Mouse (Mus musculus) ES-E14 (cell line): ENCODE data around the gene Dlgap4. TPM values are rescaled to one million over a fixed set of nuclear protein-coding genes. Genes with fewer than 3 reads are reported as not detected.
A peak's percentile ranks its signal among the peaks of the same experiment; 100 is the strongest.

ENCODE experiments used
- DNase-seq: peaks from one replicate; pipeline ENCODE4 v3.0.0-alpha.2; 2013; ENCODE audit warnings: low read depth, low spot score
- H3K27ac ChIP-seq: 2 replicates; pipeline ENCODE4 v1.5.1; 2012; ENCODE audit warnings: low read depth, mild to moderate bottlenecking, low read length, moderate library complexity, mixed read lengths; ENCODE audit not compliant: poor library complexity, insufficient read depth, severe bottlenecking
- H3K36me3 ChIP-seq: 2 replicates; pipeline ENCODE4 v1.6.1; 2012; ENCODE audit warnings: mild to moderate bottlenecking, low read length, moderate library complexity, mixed read lengths; ENCODE audit not compliant: control insufficient read depth, poor library complexity, insufficient read depth, severe bottlenecking
- H3K4me1 ChIP-seq, 2 experiments: fragments of 150-350 bp in 1 of 2; sonication (generic) in 1 of 2; 2 replicates each; pipeline ENCODE4 v1.6.1; 2012; ENCODE audit warnings: low read length in 2 of 2, mild to moderate bottlenecking in 1 of 2, mixed read lengths in 1 of 2; ENCODE audit not compliant: control insufficient read depth in 2 of 2, insufficient read depth in 2 of 2, poor library complexity in 1 of 2
- H3K4me3 ChIP-seq, 2 experiments: fragments of 150-350 bp in 1 of 2; sonication (generic) in 1 of 2; 2 replicates each; pipeline ENCODE4 v1.5.1; 2012; ENCODE audit warnings: low read length in 2 of 2, low read depth in 1 of 2, mild to moderate bottlenecking in 1 of 2, mixed read lengths in 1 of 2; ENCODE audit not compliant: insufficient read depth in 1 of 2, poor library complexity in 1 of 2, severe bottlenecking in 1 of 2
- H3K9ac ChIP-seq: 2 replicates; pipeline ENCODE4 v1.6.1; 2012; ENCODE audit warnings: low read depth, mild to moderate bottlenecking, low read length, mixed read lengths; ENCODE audit not compliant: poor library complexity, insufficient read depth, severe bottlenecking
- H3K9me3 ChIP-seq: fragments of 150-350 bp; sonication (generic); 2 replicates; pipeline ENCODE4 v1.6.1; 2012; ENCODE audit warnings: low read depth, mild to moderate bottlenecking, low read length; ENCODE audit not compliant: control insufficient read depth, insufficient read depth
- CHD2 ChIP-seq: IDR thresholded peaks from 2 replicates; pipeline ENCODE4 v1.6.1; 2014; ENCODE audit warnings: mild to moderate bottlenecking, low read depth, low read length, inconsistent platforms
- HCFC1 ChIP-seq: IDR thresholded peaks from 2 replicates; pipeline ENCODE4 v1.6.1; 2012; ENCODE audit warnings: low read length, inconsistent platforms, borderline replicate concordance; ENCODE audit not compliant: insufficient read depth
- MAFK ChIP-seq: IDR thresholded peaks from 2 replicates; pipeline ENCODE4 v1.6.1; 2014; ENCODE audit warnings: mild to moderate bottlenecking, low read depth, low read length, inconsistent platforms; ENCODE audit not compliant: insufficient read depth
- ZC3H11A ChIP-seq: IDR thresholded peaks from 2 replicates; pipeline ENCODE4 v1.6.1; 2012; ENCODE audit warnings: low read depth, mild to moderate bottlenecking, inconsistent platforms, low read length, borderline replicate concordance
- ZNF384 ChIP-seq: IDR thresholded peaks from 2 replicates; pipeline ENCODE4 v1.6.1; 2012; ENCODE audit warnings: low read depth, low read length, inconsistent platforms
- in situ Hi-C, 2 experiments: fragments of 600-800 bp; cut with MboI; formaldehyde crosslinking; loops; one replicate each; pipeline ENCODE4 v1.15.1; 2025; ENCODE audit warnings: low sequenced_read_pairs in 2 of 2, inconsistent platforms in 1 of 2; ENCODE audit not compliant: unreplicated experiment in 2 of 2
- total RNA-seq: library from RNA; depleted of rRNA; stranded (reverse); fragments of 300-350 nt; gene quantifications from 2 replicates; pipeline ENCODE4 v1.2.3, GENCODE M21; 2012

Dlgap4 gene
- total RNA-seq, 1 experiment, result 28.8 TPM

DNA sequence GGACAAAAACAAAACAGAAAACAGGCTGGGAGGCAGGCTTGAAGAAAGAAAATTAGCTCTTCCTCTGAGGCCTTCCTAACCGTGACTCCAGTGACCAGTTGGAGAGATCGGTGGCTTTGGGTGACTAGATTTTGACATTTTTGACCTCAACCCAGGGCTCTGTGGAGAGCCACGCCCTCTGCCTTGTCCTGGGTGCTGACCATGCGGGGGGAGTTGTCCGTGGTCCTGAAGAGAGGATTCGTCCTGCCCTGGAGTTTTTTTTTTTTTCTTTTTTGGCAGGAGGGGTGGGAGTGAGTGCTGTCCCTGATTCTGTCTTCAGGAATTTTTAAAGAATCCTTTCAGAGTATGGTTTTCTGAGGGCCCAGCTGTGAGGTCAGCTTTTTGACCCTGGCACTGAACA lies 63.4 kb downstream of the Dlgap4 start:
- Histone ChIP-seq H3K9me3 (no peaks in the 10 kb centered on the region), H3K9ac (no peak overlapping the region), H3K4me1 (peaks cover 9 to 34% of the 10 kb centered on the region in 2 experiments; a peak in 1 of 4 replicates), H3K4me3 (no peak overlapping the region), H3K36me3 (no peaks in the 10 kb centered on the region), H3K27ac (no peak overlapping the region)
- peak; percentile 48 for DNase-seq
- TF ChIP-seq HCFC1 (no peak), ZNF384 (peak; percentile 96), MAFK (no peak)
- in situ Hi-C loops, result no loop called here

DNA sequence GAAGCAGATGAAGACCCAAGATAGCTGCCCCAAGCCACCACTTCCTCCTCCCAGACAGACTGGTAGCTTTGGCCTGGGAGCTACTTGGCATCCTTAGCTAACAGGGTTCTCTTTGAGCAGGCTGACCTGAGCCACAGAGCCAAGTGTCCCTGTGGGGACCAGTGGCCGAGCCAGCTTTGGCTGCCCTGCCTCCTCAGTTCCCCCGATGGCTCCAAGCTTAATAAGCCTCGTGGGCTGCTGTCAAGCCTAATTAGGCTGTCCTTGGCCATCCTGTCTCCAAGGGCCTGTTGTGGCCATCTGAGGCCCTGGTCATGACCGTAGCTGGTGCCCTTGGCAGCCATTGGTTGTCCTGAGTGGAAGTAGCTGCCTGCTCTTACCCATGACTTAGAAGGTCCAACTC lies 64.6 kb downstream of the Dlgap4 start:
- no peak for DNase-seq
- H3K4me3 ChIP-seq, result no peak overlapping the region
- peaks cover 9 to 39% of the 10 kb centered on the region in 2 experiments; a peak in 1 of 4 replicates for H3K4me1 ChIP-seq
- no peaks in the 10 kb centered on the region for H3K9me3 ChIP-seq
- no peaks in the 10 kb centered on the region for H3K36me3 ChIP-seq
- H3K27ac ChIP-seq, result no peak overlapping the region
- in situ Hi-C loops, result no loop called here
- TF ChIP-seq HCFC1 (no peak), CHD2 (no peak), ZNF384 (no peak), MAFK (no peak), ZC3H11A (no peak)
- no peak overlapping the region for H3K9ac ChIP-seq

DNA sequence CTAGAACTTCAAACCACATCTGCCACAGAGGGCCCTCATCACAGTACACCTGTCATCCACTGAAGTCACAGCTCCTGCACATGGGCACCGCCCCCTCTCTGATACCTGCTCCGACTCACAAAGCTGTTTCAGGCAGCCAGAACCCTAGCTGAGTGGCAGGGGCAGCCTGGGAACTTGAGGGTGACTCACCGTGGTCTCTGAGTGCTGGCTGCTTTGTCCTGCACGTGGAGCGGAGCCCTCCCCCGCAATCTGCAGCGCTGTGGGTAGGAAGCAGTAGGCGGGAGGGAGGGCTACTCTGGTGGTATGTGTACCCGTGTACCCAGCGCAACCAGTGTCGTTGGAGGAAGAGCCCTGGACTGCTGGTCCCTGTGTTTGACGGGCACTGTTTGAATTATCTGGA lies 69.5 kb downstream of the Dlgap4 start:
- no peak overlapping the region for H3K4me3 ChIP-seq
- H3K4me1 ChIP-seq, result peaks cover 10 to 43% of the 10 kb centered on the region in 2 experiments; a peak in 3 of 4 replicates
- DNase-seq, result no peak
- no peak for TF ChIP-seq ZNF384
- TF ChIP-seq CHD2, result no peak
- no peak for TF ChIP-seq ZC3H11A
- no peak for TF ChIP-seq MAFK
- no peak for TF ChIP-seq HCFC1
- in situ Hi-C loops, result no loop called here
- no peaks in the 10 kb centered on the region for H3K9me3 ChIP-seq
- no peaks in the 10 kb centered on the region for H3K36me3 ChIP-seq
- H3K9ac ChIP-seq, result no peak overlapping the region
- H3K27ac ChIP-seq, result no peak overlapping the region

DNA sequence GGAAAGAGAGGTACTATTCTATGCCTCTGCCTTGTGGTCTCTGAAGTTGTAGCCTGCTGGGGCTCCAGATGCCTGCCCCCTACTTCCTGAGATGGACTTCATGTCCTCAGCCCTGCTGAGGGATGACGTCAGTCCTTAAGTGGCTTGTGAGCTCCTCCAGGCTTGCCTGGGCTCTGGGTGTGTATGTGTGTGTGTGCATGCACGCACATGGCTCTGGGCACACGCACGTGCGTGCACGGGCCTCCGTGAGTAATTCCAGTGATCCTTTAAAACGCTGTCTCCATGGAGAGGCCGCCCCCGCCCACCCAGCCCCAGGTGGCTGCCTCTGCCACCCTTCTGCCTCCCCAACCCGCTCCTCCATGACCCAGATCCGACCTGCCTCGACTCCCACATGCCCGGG lies 72.5 kb downstream of the Dlgap4 start:
- Histone ChIP-seq H3K36me3 (no peaks in the 10 kb centered on the region; the same call in 1 of the 2 replicates), H3K4me3 (peak overlapping the region in 1 of 2 experiments; percentile 22; a peak in 1 of 4 replicates), H3K27ac (no peak overlapping the region), H3K9ac (no peak overlapping the region), H3K9me3 (no peaks in the 10 kb centered on the region), H3K4me1 (peaks cover 24 to 49% of the 10 kb centered on the region in 2 experiments; a peak in 3 of 4 replicates)
- in situ Hi-C loops, result no loop called here
- no peak for TF ChIP-seq ZNF384
- TF ChIP-seq HCFC1, result no peak
- TF ChIP-seq MAFK, result no peak
- no peak for TF ChIP-seq CHD2
- no peak for TF ChIP-seq ZC3H11A
- no peak for DNase-seq

DNA sequence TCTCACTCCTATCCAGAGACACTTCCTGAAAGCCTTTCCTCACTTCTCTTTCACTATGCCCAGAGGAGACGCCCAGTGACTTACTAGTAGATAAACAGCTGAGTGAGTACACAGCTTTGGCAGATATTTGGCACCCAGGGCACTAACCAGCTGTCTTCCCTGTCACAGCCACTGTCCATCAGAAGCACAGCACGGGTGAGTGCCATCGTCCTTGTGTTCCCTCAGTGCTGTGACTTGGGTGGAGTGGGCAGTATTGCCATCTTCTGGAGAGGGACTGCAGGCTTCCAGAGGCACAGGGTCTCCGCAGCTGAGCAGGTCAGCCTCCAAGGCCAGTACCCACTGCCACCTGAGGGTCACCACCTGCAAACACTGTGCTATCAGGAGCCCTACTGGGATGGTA lies 73.2 kb downstream of the Dlgap4 start:
- TF ChIP-seq ZNF384, result no peak
- TF ChIP-seq ZC3H11A, result no peak
- TF ChIP-seq HCFC1, result no peak
- TF ChIP-seq CHD2, result no peak
- TF ChIP-seq MAFK, result no peak
- no peaks in the 10 kb centered on the region for H3K9me3 ChIP-seq

More for the DNA sequence above, 73.2 kb downstream of the Dlgap4 start:
- no peak for DNase-seq
- Histone ChIP-seq H3K4me3 (no peak overlapping the region), H3K27ac (no peak overlapping the region), H3K36me3 (no peaks in the 10 kb centered on the region; the same call in 1 of the 2 replicates), H3K4me1 (peaks cover 20 to 47% of the 10 kb centered on the region in 2 experiments), H3K9ac (no peak overlapping the region)
- in situ Hi-C loops, result no loop called here
